Mouse (Mus musculus) gonadal fat pad, adult 2 months (tissue): ENCODE measurements around the gene Nectin2. TPM values are rescaled to one million over a fixed set of nuclear protein-coding genes. Genes with fewer than 3 reads are reported as not detected.

ENCODE experiments used
- DNase-seq: peaks from one replicate; pipeline ENCODE4 v3.0.0-alpha.2; 2012; ENCODE audit warnings: low read depth
- polyA plus RNA-seq: library from polyadenylated mRNA; depleted of rRNA; stranded (reverse); fragments of >200 nt; gene quantifications from 2 replicates; pipeline ENCODE4 v1.2.3, GENCODE M21; 2012

Nectin2 gene
- polyA plus RNA-seq, 1 experiment: 47.6 TPM

DNA sequence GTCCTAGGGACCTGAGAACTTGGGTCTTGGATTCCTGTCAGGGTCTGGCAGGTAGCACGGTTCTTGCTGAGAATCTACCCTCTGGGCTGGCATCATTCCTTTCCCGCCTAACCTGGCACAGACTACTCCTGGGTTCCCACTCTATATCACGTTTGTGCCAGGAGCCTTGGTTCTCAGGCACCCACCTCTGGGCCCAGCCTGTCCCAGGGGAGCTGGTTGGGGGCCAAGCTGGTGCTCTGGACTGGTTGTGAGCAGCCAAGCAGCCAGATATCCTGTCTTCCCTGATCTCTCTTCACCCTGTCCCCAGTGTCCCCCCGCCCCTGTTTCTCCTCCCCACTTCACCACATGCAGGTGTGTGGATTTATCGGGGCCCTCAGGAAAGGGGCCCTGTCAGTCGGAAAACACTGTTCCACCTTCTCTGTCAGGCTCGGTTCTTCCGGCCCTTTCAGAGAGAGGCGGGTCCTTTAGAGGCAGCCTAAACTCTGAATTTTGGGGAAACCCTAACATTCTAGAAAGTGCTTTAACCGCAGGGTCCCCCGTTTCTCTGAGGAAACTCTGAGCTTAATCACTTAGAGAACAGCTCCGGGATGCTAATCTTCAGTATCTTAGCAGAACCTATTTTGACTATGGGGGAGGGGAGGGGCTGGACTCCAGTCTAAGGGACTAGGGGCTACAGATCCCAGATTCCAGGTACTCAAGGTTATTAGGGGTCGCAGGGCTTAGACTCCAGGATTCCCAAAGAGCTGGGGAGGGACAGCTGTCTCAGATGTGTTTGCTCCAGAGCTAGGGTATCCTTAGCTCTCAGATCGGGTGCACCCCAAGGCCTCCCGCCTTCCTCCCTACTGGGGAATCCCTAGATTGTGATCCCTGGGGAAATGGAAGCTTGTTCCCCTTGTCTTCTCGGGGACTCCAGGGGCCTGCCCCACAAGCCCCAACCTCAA, 19.4 kb upstream of the Nectin2 start:
- DNase-seq: no peak

DNA sequence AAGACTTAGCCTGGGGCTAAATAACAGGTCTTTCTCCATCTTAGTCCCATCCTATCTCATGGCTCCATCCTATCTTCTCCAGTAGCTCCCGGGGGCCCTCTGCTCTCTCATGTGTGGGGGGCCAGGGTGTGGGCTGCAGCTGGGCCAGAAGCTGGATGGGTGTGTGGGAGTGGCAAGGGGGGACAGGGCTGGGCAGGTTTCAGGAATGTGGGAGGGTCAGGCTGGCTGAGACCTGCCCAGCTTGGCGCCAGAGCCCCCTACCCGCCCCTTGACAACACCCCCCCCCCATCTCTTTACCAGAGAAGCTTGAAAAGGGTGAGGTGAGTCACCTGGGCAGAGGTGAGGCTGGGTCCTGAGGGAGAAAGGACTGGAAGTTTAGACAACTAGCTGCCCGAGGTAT, 18.7 kb upstream of the Nectin2 start:
- DNase-seq: no peak

DNA sequence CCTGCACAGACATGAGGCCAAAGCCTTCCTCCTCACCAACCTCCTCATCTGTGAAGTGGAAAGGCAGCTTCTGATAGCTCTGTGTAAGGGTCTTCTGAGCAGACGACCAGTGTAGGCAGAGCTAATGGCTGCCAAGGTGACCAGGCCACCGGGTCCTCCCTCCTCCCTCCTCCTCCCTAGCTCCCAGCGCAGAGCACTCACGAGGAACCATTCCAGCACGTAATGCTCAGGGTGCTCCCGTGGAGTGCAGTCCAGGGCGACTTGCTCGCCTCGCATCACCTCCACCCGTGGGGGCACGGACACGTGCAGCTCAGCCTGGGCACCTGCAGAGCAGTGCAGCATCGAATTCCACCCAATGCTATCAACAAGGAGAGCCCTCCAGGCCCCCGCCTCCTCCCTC, 18.0 kb upstream of the Nectin2 start:
- no peak for DNase-seq

DNA sequence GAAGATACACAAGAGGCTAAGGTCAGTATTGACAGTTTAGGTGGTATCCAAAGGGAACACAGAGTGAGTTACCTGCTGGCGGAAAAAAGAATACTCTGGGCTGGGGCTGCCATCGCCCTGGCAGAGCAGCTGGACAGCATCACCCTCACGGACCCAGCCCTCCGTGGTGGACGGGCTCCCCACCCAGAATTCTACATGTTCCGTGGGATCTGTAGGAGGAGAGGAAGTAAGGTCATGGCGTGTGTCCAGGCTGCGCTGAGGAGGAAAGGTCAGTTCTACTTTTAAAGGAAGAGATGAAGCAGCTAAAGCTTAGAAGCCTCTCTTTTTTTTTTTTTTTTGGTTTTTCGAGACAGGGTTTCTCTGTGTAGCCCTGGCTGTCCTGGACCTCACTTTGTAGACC, 14.3 kb upstream of the Nectin2 start:
- no peak for DNase-seq

DNA sequence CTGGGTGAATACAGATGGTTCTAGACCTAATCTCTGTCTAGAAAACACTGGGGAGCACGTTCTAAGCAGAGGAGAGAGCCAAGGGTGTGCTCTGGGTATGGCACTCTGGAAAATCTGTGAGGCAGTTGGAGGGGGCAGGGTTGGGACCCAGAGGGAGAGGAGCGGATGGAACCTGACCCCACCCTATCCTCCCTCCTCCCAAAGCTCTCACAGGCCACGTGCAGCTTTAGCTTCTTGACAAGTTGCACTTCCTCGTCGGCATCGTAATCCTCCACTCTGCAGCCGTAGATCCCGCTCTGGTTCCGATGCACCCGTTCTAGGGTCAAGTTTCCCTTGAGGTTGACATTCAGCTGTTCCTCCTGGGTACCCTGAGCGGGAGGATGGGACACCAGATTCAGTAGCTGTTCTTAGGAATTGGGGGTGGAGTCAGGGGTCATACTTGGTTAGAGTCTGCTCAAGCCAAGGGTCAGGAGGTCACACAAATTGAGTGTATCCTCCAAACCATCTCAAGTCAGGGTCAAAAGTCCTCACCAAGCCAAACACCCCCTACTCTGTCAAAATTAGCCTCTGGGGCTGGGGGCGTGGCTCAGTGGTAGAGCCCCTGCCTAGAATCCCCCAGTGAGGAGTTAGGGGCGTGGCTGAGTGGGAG, 13.7 kb upstream of the Nectin2 start:
- no peak for DNase-seq

DNA sequence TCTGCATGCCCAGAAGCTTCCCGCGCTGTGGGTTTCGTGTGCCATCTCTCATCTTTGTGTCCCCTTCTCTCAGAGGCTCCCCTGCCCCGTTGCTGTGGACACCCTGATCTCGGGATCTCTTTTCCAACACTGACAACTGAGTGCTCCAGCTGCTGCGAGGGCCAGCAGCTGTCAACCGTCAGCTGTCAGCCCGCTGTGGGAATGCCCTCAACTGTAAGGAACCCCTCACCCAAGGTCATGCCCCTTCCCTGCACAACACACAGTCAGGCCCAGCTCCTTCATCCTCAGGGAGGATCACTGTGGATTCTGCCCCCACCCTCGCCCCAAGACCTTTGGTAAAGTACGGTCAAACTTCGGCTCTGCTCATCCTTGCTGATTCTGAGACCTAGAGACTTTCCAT, 12.0 kb upstream of the Nectin2 start:
- DNase-seq: no peak

DNA sequence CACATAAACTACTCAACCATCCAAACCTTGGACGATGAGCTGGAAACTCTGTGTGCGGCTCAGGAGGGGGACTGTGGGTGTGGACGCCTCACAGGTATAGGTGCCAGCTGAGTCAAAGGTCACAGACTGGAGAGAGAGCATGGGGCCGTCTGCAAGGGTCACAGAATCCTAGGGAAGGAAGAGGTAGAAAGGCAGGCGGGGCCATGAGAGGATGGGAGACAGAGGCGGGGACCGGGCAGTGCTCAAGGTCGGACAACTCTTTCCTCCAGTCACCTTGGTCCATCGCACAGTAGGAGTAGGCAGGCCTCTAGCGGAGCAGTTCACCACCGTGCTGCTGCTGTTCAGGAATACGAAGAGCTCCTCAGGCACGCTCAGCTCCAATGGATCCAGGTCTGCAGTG, 9.7 kb upstream of the Nectin2 start:
- no peak for DNase-seq

DNA sequence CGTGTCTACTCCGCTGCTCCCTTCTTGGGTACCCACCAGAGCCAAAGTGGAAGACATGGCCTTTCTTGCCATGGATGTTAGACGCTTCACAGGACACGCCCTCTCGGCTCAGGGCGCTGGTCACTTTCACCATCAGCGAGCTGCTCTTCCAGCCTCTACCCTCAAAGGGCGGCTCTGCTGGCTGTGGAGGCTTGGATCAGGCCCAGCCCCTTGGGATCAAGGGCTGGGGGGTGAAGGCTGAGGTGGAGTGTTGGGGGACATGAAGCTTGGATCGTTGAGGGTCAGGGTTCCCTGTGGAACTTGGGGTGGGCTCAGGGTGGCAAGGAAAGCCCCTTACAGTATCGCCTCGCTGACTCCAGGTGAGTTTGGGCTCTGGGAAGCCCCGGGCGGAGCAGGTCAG, 8.3 kb upstream of the Nectin2 start:
- DNase-seq: no peak

DNA sequence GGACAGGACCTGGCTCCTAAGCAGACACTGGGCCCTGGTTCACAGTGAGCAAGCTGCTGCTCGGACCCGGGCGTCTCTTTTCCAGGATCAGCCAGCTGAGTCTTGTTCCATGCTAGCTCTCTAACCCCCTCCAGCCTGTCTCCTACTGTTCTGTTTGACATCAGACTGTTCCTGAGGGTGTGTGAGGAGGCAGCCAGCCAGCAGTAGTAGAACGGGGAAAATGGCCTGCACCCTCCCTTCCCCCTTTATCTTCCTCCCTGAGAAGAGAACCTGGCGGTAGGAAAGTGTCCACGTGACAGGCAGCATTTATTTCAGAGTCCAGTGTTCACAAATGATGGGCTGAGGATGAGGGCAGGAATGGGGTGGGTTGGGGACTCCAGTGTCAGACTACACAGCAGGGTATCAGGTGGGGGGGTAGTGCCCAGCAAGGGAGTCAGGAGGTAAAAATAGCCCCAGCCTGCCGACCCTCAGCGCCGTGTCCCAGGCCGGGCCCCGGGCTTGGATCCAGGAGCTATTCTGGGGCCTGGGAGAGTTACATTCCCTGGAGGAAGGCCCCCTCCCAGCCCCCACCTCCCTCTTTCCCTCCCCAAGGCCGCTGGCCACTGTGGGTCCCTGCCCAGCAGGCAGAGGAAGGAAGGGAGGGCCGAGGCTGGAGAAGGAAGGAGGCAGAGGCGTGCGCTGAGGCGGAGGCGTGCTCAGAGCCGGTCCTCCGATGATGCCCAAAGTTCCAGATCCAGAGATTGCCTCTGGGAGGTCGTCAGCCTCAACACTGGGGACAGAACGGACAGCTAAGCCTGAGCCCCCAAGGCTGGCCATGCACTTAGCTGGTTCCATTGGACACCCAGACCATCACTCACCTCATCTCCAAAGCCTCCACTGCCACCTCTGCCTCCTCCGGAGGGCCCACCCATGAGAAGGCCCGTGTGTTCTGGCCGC, 5.8 kb upstream of the Nectin2 start:
- no peak for DNase-seq

DNA sequence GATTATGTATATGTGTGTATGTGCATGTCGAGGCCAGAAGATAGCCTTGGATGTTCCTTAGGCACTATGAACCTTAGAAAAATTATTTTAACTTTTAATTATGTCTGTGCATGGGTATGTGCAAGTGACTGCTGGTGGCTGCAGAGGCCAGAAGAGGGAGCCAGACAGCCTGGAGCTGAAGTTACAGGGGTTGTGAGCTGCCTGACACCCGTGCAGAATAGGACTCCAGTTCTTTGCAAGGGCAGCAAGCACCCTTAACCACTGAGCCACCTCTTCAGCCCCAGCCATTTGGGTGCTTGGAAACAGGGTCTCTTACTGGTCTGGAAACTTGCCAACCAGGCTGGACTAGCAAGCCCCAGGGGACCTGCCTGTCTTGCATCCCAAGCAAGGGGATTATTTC, 4.7 kb upstream of the Nectin2 start:
- DNase-seq: no peak

DNA sequence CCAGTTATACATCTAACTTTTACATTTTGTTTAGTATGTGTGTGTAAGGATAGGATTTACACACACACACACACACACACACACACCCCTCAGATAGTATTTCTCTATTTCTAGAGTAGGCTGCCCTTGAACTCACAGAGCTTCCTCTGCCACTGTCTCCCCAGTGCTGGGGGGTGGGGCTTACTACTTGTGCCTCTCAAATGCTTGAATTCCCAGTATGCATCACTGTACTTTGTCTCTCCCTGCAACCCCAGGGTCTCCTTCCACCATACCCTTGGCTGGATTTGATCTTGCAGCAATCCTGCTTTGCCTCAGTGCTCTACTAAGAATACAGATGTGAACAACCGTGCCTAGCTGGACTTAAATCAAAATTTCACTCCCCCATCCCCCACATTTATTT, 3.8 kb upstream of the Nectin2 start:
- no peak for DNase-seq

DNA sequence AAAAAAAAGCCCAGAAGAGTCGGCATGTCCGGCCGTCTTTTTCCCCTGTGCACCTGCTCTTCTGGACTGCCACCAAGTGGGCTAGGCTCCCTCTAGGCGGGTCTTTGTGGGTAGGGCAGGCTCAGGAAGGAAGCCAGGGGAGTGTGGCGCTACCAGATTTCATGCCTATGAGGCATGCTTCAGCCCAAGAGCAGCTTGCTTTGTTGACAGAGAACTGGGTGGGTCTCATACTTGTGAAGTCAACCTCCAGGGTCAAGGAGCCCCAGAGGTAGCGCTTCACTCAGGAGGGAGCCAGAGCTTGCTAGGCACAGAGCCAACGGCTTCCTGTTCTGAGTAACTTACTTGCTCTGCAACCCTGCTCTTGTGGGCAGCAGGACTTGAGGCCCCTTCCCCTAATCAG, 3.3 kb upstream of the Nectin2 start:
- no peak for DNase-seq

DNA sequence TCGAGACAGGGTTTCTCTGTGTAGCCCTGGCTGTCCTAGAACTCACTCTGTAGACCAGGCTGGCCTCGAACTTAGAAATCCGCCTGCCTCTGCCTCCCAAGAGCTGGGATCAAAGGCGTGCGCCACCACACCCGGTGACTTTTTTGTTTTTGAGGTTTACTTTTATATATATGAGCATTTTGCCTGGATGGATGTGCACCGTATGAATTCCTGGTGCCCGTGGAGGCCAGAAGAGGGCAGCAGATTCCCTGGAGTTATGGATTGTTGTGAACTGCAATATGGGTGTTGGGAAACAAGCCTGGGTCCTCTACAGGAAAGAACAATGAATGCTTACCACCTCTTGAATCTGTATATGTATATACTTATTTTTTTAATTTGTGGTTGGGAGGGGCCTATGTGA, 2.4 kb upstream of the Nectin2 start:
- no peak for DNase-seq

DNA sequence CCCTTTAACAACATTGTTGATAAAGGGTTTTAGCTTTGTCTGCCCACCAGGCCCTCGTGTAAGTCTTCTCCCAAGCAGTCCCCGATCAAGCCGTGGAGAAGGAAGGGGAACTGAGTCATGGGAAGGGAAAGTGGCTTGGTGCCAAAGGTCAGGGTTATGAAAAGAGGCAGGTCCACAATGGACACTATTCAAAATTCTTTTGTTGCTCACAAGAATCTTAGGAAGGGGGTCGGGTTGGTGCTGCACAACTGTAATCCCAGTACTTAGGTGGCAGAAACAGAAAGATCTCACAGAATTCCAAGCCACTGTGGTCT, 744 bp upstream of the Nectin2 start:
- DNase-seq: no peak

DNA sequence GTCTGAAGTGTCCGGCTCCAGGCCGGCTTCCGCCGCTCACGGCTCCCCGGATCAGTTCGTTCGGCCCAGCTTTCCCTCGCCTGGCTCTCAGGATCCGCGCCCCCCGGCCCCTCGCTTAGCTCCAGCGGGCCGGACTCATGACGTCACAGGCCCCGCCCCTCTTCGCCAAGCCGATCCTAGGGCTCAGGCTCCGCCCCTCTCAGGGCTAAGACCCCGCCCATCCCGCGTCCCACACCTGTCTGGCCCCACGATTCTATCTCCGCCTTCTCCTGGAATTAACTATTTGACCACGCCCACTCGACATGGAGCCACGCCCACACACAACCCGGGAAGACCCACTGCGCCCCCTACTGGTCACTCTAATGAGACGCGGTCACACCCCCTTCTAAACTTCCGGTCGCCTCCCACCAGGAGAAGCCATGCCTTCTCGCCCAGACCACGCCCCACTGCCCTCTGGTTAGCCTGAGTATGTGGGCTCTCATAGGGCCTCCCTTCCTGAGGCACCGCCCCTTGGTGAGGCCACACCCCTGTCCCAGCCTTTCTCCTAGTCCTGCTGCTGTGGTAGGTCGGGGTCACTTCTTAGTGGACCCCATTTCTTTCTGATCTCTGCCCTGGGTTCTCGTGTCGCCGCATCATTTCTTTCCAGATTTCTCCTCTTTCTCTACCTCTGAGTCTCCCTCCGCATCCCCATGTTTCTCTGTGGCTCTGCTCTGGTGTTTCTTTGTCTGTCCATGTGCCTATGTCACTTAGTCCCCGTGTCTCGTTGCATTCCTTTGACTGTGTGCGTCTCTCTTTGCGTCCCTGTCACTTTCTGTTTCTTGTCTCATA, 680 bp downstream of the Nectin2 start:
- DNase-seq: peak; percentile 78

DNA sequence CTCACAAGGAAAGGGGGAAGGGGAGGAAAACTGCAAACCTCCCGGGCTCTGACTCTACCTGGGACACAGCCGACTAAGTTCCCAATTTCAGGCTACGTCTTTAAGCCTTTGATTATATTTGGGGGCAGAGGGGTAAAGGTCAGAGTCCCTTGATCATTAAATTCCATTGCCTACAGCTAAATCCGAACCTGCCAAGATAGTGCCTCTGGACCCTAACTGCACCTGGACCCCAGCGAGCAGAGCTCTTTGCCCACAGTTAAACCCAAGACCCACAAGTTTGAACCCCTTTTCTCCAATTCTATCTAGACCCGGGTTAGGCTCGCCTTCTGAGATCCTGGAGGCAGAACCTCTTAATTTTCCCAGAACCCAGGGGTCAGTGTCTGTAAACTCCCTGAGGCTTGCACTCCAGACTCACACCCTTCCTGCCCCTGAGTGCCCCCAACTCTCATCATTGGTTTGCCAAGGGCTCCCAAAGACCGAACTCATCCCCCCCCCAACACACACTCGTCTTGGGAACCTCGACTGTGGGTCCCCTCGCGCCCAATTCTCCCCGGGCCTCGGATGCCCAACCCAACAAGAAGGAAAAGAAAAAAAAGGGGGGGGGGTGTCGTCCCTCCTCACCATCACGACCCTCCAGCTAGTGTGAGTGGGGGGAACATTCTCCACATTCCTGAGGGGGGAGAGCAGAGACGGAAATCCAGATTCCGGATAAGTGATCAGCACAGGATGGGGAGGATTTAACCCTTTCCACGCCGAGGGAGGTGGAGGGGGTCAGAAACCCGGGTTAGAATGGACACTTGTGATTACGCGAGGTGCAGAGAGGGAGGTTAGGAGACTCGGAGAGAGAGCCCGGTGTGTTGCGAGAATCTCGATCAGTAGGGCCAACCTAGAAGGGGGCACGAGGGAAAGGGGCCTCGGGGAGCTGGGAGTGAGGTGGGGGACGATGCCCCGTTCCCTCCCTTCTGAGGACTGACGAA, 1.8 kb downstream of the Nectin2 start:
- DNase-seq: no peak

DNA sequence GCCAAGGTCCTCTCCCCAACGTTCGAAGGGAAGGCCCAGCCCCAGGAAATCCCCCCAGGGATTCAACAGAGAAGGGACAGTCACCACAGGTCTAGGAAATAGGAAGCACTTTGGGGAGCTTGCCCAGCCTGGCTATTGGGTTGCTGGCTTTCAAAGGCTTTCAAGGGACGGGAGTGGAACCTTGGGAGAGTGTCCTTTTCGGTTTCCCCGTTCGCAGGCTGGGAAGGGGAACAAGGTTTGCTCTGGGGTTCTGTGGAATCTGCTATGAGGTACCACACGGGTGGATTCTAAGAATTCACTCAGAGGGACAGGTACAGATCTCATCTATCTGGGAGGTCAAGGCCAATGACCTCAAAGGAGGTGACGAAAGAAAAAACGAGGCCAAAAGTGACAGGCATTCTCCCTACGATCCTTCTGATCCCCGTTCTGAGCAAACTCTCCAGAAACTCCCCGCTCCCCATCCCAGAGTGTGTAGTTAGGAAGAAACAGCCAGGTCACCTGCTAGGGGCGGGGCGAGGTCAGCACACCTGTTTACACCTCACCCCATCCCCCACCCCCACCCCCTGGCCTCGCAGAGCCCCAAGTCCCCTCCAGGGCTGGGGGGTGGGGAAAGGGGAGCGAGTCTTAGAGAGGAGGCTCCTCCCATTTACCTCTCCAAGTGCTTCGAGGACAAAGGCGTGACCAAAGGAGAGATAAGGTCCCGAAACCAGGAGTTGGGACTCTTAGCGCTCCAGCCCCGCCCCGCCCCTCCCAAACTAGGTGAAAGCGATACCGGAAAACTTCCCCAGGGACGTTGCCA, 2.7 kb downstream of the Nectin2 start:
- DNase-seq: no peak

DNA sequence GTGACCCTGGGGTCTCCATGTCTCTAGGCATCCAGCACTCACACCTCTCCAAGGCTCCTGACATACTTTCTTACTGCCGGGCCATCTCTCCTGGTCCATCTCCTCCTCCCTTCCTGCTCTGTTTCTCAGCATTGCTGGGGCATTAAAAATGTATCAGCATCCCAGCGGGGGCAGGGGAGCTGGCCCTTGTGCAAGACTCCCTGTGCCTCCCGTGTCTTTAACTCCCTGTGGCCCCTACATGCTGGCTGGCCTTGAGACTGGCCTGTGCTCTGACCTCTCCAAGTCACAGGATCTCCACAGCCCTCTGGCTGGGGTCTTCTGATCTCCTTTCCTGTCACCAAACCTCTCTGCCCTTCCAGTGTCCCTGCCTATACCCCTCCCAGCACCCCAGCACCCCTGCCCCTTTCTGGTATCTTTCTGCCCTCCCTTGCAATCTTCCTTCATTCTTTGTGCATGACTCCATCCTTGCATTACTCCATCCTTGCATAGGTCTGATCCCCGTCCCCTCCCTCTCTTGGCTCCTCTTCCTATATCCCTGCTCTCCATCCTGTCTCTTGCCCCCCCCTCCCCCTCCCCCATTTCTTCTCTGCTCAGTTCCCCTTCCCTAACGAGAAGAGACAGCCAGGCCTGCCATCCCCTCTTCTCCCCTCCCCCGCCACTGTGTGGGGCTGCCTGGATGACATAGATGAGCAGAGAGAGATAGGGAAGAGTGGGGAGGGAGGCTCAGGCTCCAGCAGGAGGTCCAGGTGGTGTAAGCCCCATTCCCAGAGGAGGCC, 3.7 kb downstream of the Nectin2 start:
- no peak for DNase-seq

DNA sequence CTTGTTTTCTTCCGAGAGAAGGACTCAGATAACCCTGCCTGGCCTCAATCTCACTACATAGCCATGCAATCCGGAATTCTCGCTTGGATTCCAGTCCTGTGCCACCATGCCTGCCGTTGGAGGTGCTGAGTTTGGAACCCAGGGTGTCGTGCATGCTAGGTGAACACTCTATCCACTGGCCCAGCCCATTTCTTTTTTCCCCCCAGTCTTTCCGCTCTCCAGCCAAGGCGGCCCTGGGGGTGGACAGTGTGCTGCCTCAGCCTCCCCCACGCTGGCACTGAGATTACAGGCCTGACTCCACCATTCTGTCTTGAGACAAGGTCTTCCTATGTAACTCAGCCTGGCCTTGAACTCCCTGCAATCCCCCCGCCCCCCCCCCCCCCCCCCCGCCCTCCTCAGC, 4.3 kb downstream of the Nectin2 start:
- no peak for DNase-seq
